Mouse (Mus musculus) limb, embryonic 15.5 days (tissue): ENCODE data around the gene Fbxl18. TPM values are rescaled to one million over a fixed set of nuclear protein-coding genes. Genes with fewer than 3 reads are reported as not detected.

ENCODE experiments used
- ATAC-seq: fragments of 200-750 bp; cut with Nextera tagmentation; 2 replicates; pipeline ENCODE4 v1.8.0; 2017; ENCODE audit warnings: low read depth, moderate TSS enrichment; ENCODE audit not compliant: insufficient number of reproducible peaks, low FRiP score, low TSS enrichment
- H3K27ac ChIP-seq: fragments of 300-500 bp; sonication (generic); 2 replicates; pipeline ENCODE4 v1.5.1; 2015; ENCODE audit warnings: moderate library complexity, mild to moderate bottlenecking, inconsistent platforms
- H3K27me3 ChIP-seq: fragments of 300-500 bp; sonication (generic); 2 replicates; pipeline ENCODE4 v1.6.1; 2015; ENCODE audit warnings: inconsistent platforms
- H3K36me3 ChIP-seq: fragments of 300-500 bp; sonication (generic); 2 replicates; pipeline ENCODE4 v1.6.1; 2015; ENCODE audit warnings: inconsistent platforms
- H3K4me1 ChIP-seq: fragments of 300-500 bp; sonication (generic); 2 replicates; pipeline ENCODE4 v1.6.1; 2015; ENCODE audit warnings: inconsistent platforms
- H3K4me2 ChIP-seq: fragments of 300-500 bp; sonication (generic); 2 replicates; pipeline ENCODE4 v1.6.1; 2015; ENCODE audit warnings: mild to moderate bottlenecking, inconsistent platforms
- H3K4me3 ChIP-seq: fragments of 300-500 bp; sonication (generic); 2 replicates; pipeline ENCODE4 v1.5.1; 2015; ENCODE audit warnings: mild to moderate bottlenecking, inconsistent platforms
- H3K9ac ChIP-seq: fragments of 300-500 bp; sonication (generic); 2 replicates; pipeline ENCODE4 v1.6.1; 2015; ENCODE audit warnings: inconsistent platforms
- H3K9me3 ChIP-seq: fragments of 300-500 bp; sonication (generic); 2 replicates; pipeline ENCODE4 v1.6.1; 2016; ENCODE audit warnings: inconsistent platforms
- WGBS: fragments of 180-500 bp; shearing (Covaris S2); methylation state at CpG from one replicate; pipeline ENCODE4 v1.1.7; 2015; 5-methylcytosine and 5-hydroxymethylcytosine counted together
- polyA plus RNA-seq: library from polyadenylated mRNA; unstranded; fragments of >200 nt; fragmentation: Nextera tagmentation; extraction: Ambion mirVana; gene quantifications from 2 replicates; pipeline ENCODE4 v1.2.1, GENCODE M21; 2015

The Fbxl18 gene
- polyA plus RNA-seq, 1 experiment from 2014 or later: 12.6 TPM

- H3K9me3 ChIP-seq: no peaks in the 10 kb centered on the region
- H3K36me3 ChIP-seq: no peaks in the 10 kb centered on the region
- H3K4me2 ChIP-seq: peak within 1 kb of the TSS; percentile 76
- H3K4me1 ChIP-seq: peaks cover 23% of the 10 kb centered on the region
- peak; percentile 74 for ATAC-seq
- H3K27me3 ChIP-seq: no peaks in the 10 kb centered on the region
- peak within 1 kb of the TSS; percentile 100 for H3K9ac ChIP-seq
- under 1% methylated on average over 56 of the region's 56 CpGs for WGBS
- H3K4me3 ChIP-seq: peak within 1 kb of the TSS; percentile 67
- H3K27ac ChIP-seq: peak within 1 kb of the TSS; percentile 100
Observed at GRCm38 (mm10) chr5:142817524-142818434, 77.4 kb downstream of the Fbxl18 start, which contains the start of gene Tnrc18. Tnrc18 (minus strand) TSS chr5:142817662.

Other genes with a start within 250 kb of the Fbxl18 start
- gene Slc29a4, start 202.9 kb downstream of the Fbxl18 start, polyA plus RNA-seq: 3.9 and 5.4 TPM in 2 replicates
- 25.1 and 32.0 TPM in 2 replicates for gene Tnrc18, start 77.8 kb downstream of the Fbxl18 start, polyA plus RNA-seq
- 13,307 and 13,671 TPM in 2 replicates for gene Actb, start 11.3 kb upstream of the Fbxl18 start, polyA plus RNA-seq
- gene Fscn1, start 64.9 kb upstream of the Fbxl18 start, polyA plus RNA-seq: 308 and 341 TPM in 2 replicates
- 40.4 and 41.8 TPM in 2 replicates for gene Rnf216, start 217.6 kb upstream of the Fbxl18 start, polyA plus RNA-seq